In the genomic region with DNA sequence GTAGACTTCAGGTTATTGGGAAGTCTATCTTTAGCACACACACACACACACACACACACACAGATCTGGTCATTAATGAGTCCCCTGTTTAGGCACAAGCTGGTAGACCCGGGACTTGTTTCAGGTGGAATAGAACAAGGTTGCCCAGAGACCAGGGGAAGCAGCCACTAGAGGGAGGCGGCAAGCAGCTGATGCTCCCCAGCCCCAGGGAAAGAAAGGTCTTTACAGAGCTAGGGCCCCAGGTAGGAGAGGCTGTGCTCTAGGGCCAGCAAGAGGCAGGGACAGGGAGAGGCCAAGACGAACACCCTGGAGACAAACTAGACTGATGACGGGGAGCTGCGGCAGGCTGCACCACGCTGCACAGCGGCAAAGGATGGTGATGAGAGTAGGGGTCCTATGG, we compare ENCODE assay signal across 10 mouse cellular contexts.
DNase-seq lines count a peak whose midpoint lies in the region; TF ChIP-seq lines count a peak whose summit lies in the region.
"Had no signal": no experiment of that assay in that cellular context is flagged by ENCODE, and none has a peak within 500 bp of the region (broad histone marks: within the 10 kb centered on the region; RNA-seq: fewer than 3 reads in every experiment).

No protein-coding gene starts in this region.

- no peak for TF ChIP-seq POLR2A in CH12.LX (IDR thresholded peaks at IDR 0.05; ENCODE audit: low read depth, low read length)
- TF ChIP-seq POLR2A in cerebellum, adult 2 months (IDR thresholded peaks at IDR 0.05; ENCODE audit: borderline replicate concordance, insufficient read depth, low read length), result no peak

- H3K79me2 ChIP-seq in CH12.LX (replicated peaks; ENCODE audit: control insufficient read depth, extremely low read depth, insufficient read depth, poor library complexity, severe bottlenecking), result no peaks in the 10 kb centered on the region

- in situ Hi-C loops in CH12.LX (cut with MboI; ENCODE audit: low pct_ligation_motif_present, low pct_unique_long_range_greater_than_20kb, low sequenced_read_pairs), result no loop called here

- TF ChIP-seq RAD21 in CH12.LX (IDR thresholded peaks at IDR 0.05; ENCODE audit: low read depth, low read length), result peak; percentile 79

- dilution Hi-C loops in CH12.LX (cut with MboI; ENCODE audit: extremely low pct_ligation_motif_present, extremely low pct_unique_long_range_greater_than_20kb, low sequenced_read_pairs), result no loop called here

- intact Hi-C loops in gastrocnemius, adult 2 months (cut with DNase I), result loop anchor here (5.0 kb wide), 1 partner anchor 36 kb away; no protein-coding TSS in a partner anchor

- no peak for TF ChIP-seq EP300 in CH12.LX (IDR thresholded peaks at IDR 0.05; ENCODE audit: low read length)

- H3K9ac ChIP-seq in CH12.LX (ENCODE audit: insufficient read depth, low read depth), result no peak overlapping the region
- H3K9ac ChIP-seq: embryonic facial prominence, embryonic 13.5 days; midbrain, embryonic 15.5 days had no signal

- H3K27ac ChIP-seq in gastrocnemius, adult 2 months, result peak overlapping the region; percentile 80
- H3K27ac ChIP-seq in layer of hippocampus, adult 2 months, result no peak overlapping the region
- no peak overlapping the region for H3K27ac ChIP-seq in CH12.LX (ENCODE audit: insufficient read depth, low read depth)
- no peak overlapping the region for H3K27ac ChIP-seq in cerebellum, adult 2 months (ENCODE audit: insufficient read depth, low read length)
- H3K27ac ChIP-seq: embryonic facial prominence, embryonic 13.5 days; midbrain, embryonic 15.5 days had no signal

- no peak overlapping the region for H3K4me2 ChIP-seq in CH12.LX (ENCODE audit: insufficient read depth, low read depth, poor library complexity, severe bottlenecking)
- H3K4me2 ChIP-seq: embryonic facial prominence, embryonic 13.5 days; midbrain, embryonic 15.5 days had no signal

- TF ChIP-seq CTCF in gastrocnemius, adult 2 months (IDR thresholded peaks at IDR 0.05), result peak; percentile 55
- TF ChIP-seq CTCF in layer of hippocampus, adult 2 months (conservative IDR thresholded peaks at IDR 0.05), result peak; percentile 69
- TF ChIP-seq CTCF in CH12.LX (conservative IDR thresholded peaks at IDR 0.05 in 1 of 2, IDR thresholded peaks at IDR 0.05 in 1 of 2; ENCODE audit: low read depth in 2 of 2, low read length in 2 of 2), result peak in 1 of 2 experiments; percentile 83; a peak in 2 of 4 replicates
- TF ChIP-seq CTCF in cerebellum, adult 2 months (IDR thresholded peaks at IDR 0.05; ENCODE audit: borderline replicate concordance, insufficient read depth, low read depth, low read length), result no peak

- peaks cover 0 to 29% of the 10 kb centered on the region in 2 experiments for H3K36me3 ChIP-seq in CH12.LX (replicated peaks in 1 of 2; ENCODE audit: control insufficient read depth in 1 of 2, insufficient read depth in 1 of 2, low read length in 1 of 2)
- H3K36me3 ChIP-seq: midbrain, embryonic 15.5 days had no signal

- peak; percentile 30 for DNase-seq in gastrocnemius, adult 2 months
- DNase-seq in gastrocnemius, postnatal 25 days, result no peak
- DNase-seq in layer of hippocampus, adult 2 months (ENCODE audit: low spot score in 2 of 2), result no peak
- DNase-seq in layer of hippocampus, postnatal 14 days (ENCODE audit: low spot score in 2 of 2), result no peak
- DNase-seq in CH12.LX (ENCODE audit: extremely low read depth), result peak; percentile 50
- DNase-seq in induced T-regulatory cell, adult 2 months (ENCODE audit: low read depth), result peak; percentile 48
- DNase-seq in Muller cell, postnatal 12 days (ENCODE audit: inconsistent ontology term), result no peak
- no peak for DNase-seq in cerebellum, adult 2 months

- H3K27me3 ChIP-seq in CH12.LX (replicated peaks), result no peaks in the 10 kb centered on the region
- H3K27me3 ChIP-seq in cerebellum, adult 2 months (ENCODE audit: control insufficient read depth, insufficient read depth, low read length), result no peaks in the 10 kb centered on the region
- H3K27me3 ChIP-seq: embryonic facial prominence, embryonic 13.5 days; midbrain, embryonic 15.5 days had no signal

- 69% methylated on average over 7 of the region's 7 CpGs for WGBS in cerebellum, adult 2 months

- H3K9me3 ChIP-seq in CH12.LX (replicated peaks; ENCODE audit: low read length), result no peaks in the 10 kb centered on the region
- H3K9me3 ChIP-seq: embryonic facial prominence, embryonic 13.5 days; midbrain, embryonic 15.5 days had no signal

- no peak overlapping the region for H3K4me3 ChIP-seq in gastrocnemius, adult 2 months
- H3K4me3 ChIP-seq in layer of hippocampus, adult 2 months, result no peak overlapping the region
- H3K4me3 ChIP-seq in CH12.LX (replicated peaks in 1 of 3; ENCODE audit: low read depth in 2 of 3, low read length in 2 of 3, poor library complexity in 1 of 3), result no peak overlapping the region
- H3K4me3 ChIP-seq in cerebellum, adult 2 months (replicated peaks; ENCODE audit: insufficient read depth, low read depth, low read length), result no peak overlapping the region
- H3K4me3 ChIP-seq: embryonic facial prominence, embryonic 13.5 days; midbrain, embryonic 15.5 days had no signal

- H3K4me1 ChIP-seq in CH12.LX (ENCODE audit: control insufficient read depth in 1 of 2, insufficient read depth in 2 of 2), result peaks cover 0 to 12% of the 10 kb centered on the region in 2 experiments; a peak in 2 of 4 replicates
- no peaks in the 10 kb centered on the region for H3K4me1 ChIP-seq in cerebellum, adult 2 months (ENCODE audit: control insufficient read depth, insufficient read depth, low read length)
- H3K4me1 ChIP-seq: embryonic facial prominence, embryonic 13.5 days; midbrain, embryonic 15.5 days had no signal

TF ChIP-seq in CH12.LX, 34 proteins besides CTCF, POLR2A, EP300 and RAD21:
- TF ChIP-seq ZNF384 (IDR thresholded peaks at IDR 0.05; ENCODE audit: low read depth, low read length) (peak; percentile 51; the same call in 1 of the 2 replicates), UBTF (IDR thresholded peaks at IDR 0.05; ENCODE audit: low read depth, low read length) (no peak), ZC3H11A (IDR thresholded peaks at IDR 0.05; ENCODE audit: low read depth, low read length) (peak; percentile 58), IRF4 (IDR thresholded peaks at IDR 0.05; ENCODE audit: low read depth, low read length) (0 out of 2 replicates have a peak, but pooled peaks have one; percentile 10), SMC3 (IDR thresholded peaks at IDR 0.05; ENCODE audit: low read depth, low read length) (peak; percentile 95), POLR2AphosphoS2 (IDR thresholded peaks at IDR 0.05; ENCODE audit: low read depth, low read length) (no peak), MAZ (IDR thresholded peaks at IDR 0.05; ENCODE audit: low read depth, low read length) (0 out of 2 replicates have a peak, but pooled peaks have one; percentile 35)
TF ChIP-seq in CH12.LX: peak in this region for 5.

Comparison
In these comparisons a context has a peak if more than half of its experiments do, and no peak if none do; other contexts are left out.
1. DNase-seq: peak in gastrocnemius, adult 2 months (single experiment), CH12.LX (single experiment) and induced T-regulatory cell, adult 2 months (single experiment); none in gastrocnemius, postnatal 25 days (single experiment), layer of hippocampus, adult 2 months (0 of 2), layer of hippocampus, postnatal 14 days (0 of 2), Muller cell, postnatal 12 days (single experiment) and cerebellum, adult 2 months (0 of 2).